Mouse (Mus musculus) ZHBTc4 (cell line): Measurements from ENCODE around the gene Bok.

ENCODE experiments used
- DNase-seq: peaks from one replicate; pipeline ENCODE4 v3.0.0-alpha.2; 2011; ENCODE audit warnings: low read depth, low spot score

The Bok gene

GRCm38 (mm10) chr1:93689901-93690496, 4.5 kb downstream of the Bok start:
- DNase-seq: no peak

- no peak for DNase-seq
Measured at GRCm38 (mm10) chr1:93691106-93691505, 5.6 kb downstream of the Bok start.

GRCm38 (mm10) chr1:93691786-93692357, 6.4 kb downstream of the Bok start:
- DNase-seq: no peak

- no peak for DNase-seq
Measured at GRCm38 (mm10) chr1:93692773-93693172, 7.3 kb downstream of the Bok start.

DNA sequence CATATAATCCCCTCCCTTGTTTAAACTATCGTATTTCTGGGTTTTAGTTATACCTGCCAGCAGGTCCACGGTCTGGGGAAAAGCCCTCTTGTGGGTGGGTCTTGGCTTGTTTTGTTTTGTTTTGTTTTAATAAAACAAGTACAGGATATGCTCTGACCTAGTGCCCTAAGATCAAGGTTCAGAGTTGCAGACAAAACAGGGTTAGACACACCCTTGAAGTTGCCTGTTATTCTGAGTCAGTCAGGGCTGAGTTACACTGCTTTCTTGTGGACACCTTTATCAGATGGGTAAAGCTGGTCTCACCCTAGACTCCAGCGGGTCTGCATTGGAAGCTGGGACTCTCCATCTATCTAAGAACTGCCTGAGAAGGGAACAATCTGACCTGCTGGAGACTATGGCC, 8.0 kb downstream of the Bok start:
- no peak for DNase-seq

GRCm38 (mm10) chr1:93693943-93694342, 8.5 kb downstream of the Bok start:
- no peak for DNase-seq

DNA sequence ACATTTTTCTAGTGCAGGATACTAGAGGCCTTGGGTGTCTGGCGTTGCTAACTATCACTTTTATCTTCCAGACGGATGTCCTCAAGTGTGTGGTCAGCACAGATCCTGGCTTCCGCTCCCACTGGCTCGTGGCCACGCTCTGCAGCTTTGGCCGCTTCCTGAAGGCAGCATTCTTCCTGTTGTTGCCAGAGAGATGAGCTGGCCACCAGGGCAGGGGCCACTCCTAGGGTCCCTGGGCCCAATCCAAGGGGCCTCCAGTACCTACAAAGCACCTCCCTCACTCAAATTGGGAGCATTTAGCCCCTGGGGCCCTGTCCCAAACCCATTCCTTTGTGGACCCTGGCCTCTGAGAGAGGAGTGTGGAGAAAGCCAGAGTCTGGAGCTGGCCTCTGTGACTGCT, 9.5 kb downstream of the Bok start:
- no peak for DNase-seq

- DNase-seq: no peak
Measured at GRCm38 (mm10) chr1:93697317-93697716, 11.9 kb downstream of the Bok start.

GRCm38 (mm10) chr1:93699159-93699558, 13.7 kb downstream of the Bok start:
- DNase-seq: no peak

DNA sequence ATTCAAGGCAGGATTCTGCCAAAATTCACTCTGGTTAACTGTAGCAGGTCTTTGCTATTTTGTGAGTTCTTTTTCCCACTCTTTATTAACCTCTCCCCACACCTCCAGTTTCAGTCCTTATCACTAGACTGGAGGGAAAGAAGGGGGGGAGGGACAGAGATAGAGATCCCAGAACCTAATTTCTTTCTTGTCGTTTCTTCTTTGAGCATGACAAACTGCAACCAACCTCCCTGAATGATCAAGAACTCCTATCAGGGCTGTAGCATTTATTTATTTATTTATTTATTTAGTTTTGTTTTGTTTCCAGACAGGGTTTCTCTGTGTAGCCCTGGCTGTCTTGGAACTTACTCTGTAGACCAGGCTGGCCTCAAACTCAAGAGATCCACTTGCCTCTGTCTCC, 16.6 kb downstream of the Bok start:
- DNase-seq: no peak

GRCm38 (mm10) chr1:93703472-93704048, 18.1 kb downstream of the Bok start:
- DNase-seq: no peak

DNA sequence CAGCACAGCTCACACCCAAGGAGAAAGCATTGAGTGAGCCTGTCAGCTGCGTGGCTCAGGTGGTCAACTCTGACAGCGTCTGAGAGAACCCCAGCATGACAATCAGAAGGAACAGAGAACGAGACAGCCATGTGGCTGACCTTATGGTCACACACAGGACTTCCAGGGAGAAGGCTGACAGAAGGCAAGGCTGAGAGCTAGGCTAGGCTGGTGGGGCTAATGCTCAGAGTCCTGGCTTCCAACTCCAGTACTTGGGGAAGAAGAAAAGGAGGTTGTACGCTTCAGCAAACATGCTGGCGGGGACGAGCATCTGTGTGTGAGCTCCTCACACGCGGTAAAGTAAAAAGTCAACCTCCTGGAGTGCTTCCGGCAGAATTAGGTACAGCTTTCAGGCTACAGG, 18.9 kb downstream of the Bok start:
- DNase-seq: no peak

GRCm38 (mm10) chr1:93705389-93705788, 19.9 kb downstream of the Bok start:
- peak; percentile 77 for DNase-seq

DNA sequence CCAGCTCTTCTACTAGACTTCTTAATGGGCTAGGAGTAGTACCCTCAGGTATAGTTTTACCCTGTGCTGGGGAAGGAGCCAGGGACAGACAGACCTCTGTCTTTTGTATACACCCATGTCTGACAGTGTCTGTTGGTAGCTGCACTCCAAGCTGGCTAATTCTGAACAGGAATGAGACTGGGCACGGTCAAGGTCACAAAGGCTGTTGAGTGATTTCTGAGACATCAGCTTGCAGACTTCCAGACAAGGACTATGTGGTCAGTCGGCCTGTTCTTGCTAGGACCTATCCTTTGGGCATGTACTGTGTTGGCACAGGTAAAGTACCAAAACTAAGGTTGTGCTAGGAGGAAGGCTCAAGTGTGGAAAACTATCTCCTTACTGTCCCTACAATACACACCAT, 30.7 kb downstream of the Bok start:
- no peak for DNase-seq

GRCm38 (mm10) chr1:93721557-93721956, 36.1 kb downstream of the Bok start:
- no peak for DNase-seq

DNA sequence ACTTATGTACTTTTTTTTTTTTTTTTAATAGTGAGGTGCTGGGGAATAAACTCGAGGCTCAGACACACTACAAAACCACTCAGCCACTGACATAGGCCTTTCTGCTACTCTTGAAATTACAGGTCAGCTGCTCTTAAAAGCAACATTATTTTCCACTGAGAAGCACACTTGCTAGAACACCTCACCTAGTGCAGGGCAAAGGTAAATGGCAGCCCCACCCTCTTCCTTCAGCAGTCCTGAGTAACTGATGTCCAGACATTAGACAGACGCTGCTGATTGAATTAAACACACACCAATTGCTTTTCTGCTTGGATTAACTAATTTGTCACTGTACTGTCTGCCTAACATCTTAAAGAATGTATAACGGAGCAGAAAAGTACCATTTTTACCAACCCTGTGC, 39.2 kb downstream of the Bok start:
- no peak for DNase-seq

GRCm38 (mm10) chr1:93725665-93726064, 40.2 kb downstream of the Bok start:
- DNase-seq: peak; percentile 36

- DNase-seq: no peak
Measured at GRCm38 (mm10) chr1:93726116-93726515, 40.7 kb downstream of the Bok start.

DNA sequence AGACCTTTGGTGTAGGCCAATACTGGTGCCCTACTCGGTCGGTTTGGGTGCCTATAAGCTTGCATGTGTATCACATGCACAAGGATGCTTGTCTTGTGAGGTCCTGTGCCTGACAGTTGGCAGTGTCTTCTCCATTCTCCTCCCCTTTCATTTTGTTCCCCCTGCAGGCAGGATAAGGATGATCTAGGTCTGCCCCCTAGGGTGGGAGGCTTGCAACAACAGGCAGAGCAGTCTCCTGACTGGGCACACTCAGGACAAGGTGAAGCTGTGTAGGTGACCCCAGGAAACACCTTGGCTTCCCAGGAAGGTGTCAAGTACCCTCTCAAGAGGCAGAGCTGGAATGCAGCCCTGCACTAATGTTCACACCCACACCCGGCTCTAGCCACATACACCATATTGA, 41.5 kb downstream of the Bok start:
- peak; percentile 76 for DNase-seq

GRCm38 (mm10) chr1:93731103-93731502, 45.6 kb downstream of the Bok start:
- no peak for DNase-seq

GRCm38 (mm10) chr1:93731880-93732281, 46.4 kb downstream of the Bok start:
- peak; percentile 51 for DNase-seq

- no peak for DNase-seq
Measured at GRCm38 (mm10) chr1:93735859-93736258, 50.4 kb downstream of the Bok start.

DNA sequence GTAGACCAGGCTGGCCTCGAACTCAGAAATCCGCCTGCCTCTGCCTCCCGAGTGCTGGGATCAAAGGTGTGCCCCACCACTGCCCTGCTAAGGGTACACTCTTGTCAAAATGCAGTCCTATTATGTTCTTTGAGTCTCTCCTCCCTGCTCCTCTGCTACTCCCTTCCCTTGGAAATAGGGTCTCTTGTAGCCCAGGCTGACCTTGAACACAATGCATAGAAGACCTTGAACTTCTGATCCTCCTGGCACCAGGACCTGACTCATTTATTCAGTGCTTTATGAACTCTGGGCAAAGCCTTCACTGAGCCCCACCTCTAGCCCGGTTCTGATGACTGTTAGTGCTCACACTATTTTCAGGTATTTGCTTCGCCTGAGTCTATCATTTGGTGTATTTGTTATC, 52.3 kb downstream of the Bok start:
- peak; percentile 49 for DNase-seq

GRCm38 (mm10) chr1:93740671-93741070, 55.2 kb downstream of the Bok start:
- no peak for DNase-seq
